Mouse (Mus musculus) neural tube, embryonic 11.5 days (tissue): ENCODE results near the gene Nfic. TPM values are rescaled to one million over a fixed set of nuclear protein-coding genes. Genes with fewer than 3 reads are reported as not detected.

ENCODE experiments used
- ATAC-seq: fragments of 200-750 bp; cut with Nextera tagmentation; 2 replicates; pipeline ENCODE4 v1.8.0; 2017; ENCODE audit warnings: moderate number of reproducible peaks, mild to moderate bottlenecking, moderate TSS enrichment, moderate library complexity; ENCODE audit not compliant: insufficient read depth, low FRiP score, low TSS enrichment
- DNase-seq: peaks from one replicate; pipeline ENCODE4 v3.0.0-alpha.2; 2015; ENCODE audit warnings: low spot score
- H3K27ac ChIP-seq: fragments of 300-500 bp; sonication (generic); 2 replicates; pipeline ENCODE4 v1.5.1; 2014; ENCODE audit warnings: low read depth, mild to moderate bottlenecking, low read length
- H3K27me3 ChIP-seq: fragments of 300-500 bp; sonication (generic); 2 replicates; pipeline ENCODE4 v1.6.1; 2014; ENCODE audit warnings: mild to moderate bottlenecking, low read length, mixed read lengths; ENCODE audit not compliant: control insufficient read depth, insufficient read depth
- H3K36me3 ChIP-seq: fragments of 300-500 bp; sonication (generic); 2 replicates; pipeline ENCODE4 v1.6.1; 2014; ENCODE audit warnings: mild to moderate bottlenecking, low read length, moderate library complexity, mixed read lengths; ENCODE audit not compliant: control insufficient read depth, insufficient read depth
- H3K4me1 ChIP-seq: fragments of 300-500 bp; sonication (generic); 2 replicates; pipeline ENCODE4 v1.6.1; 2014; ENCODE audit warnings: low read length, mixed read lengths; ENCODE audit not compliant: control insufficient read depth, insufficient read depth
- H3K4me2 ChIP-seq: fragments of 300-500 bp; sonication (generic); 2 replicates; pipeline ENCODE4 v1.6.1; 2014; ENCODE audit warnings: low read depth, mild to moderate bottlenecking, moderate library complexity
- H3K4me3 ChIP-seq: fragments of 300-500 bp; sonication (generic); 2 replicates; pipeline ENCODE4 v1.5.1; 2014; ENCODE audit warnings: low read depth, low read length
- H3K9ac ChIP-seq: fragments of 300-500 bp; sonication (generic); 2 replicates; pipeline ENCODE4 v1.6.1; 2014; ENCODE audit warnings: mild to moderate bottlenecking, low read length
- H3K9me3 ChIP-seq: fragments of 300-500 bp; sonication (generic); 2 replicates; pipeline ENCODE4 v1.6.1; 2016; ENCODE audit warnings: low read length; ENCODE audit not compliant: control insufficient read depth
- WGBS: fragments of 180-500 bp; shearing (Covaris S2); extraction: QIAGEN DNeasy Blood & Tissue Kit; methylation state at CpG from one replicate; pipeline ENCODE4 v1.1.7; 2014; 5-methylcytosine and 5-hydroxymethylcytosine counted together
- polyA plus RNA-seq: library from polyadenylated mRNA; unstranded; fragments of >200 nt; fragmentation: Nextera tagmentation; extraction: Ambion mirVana; gene quantifications from 2 replicates; pipeline ENCODE4 v1.2.1, GENCODE M21; 2014

Gene Nfic
- polyA plus RNA-seq, 1 experiment from 2014 or later, result 16.8 TPM

DNA sequence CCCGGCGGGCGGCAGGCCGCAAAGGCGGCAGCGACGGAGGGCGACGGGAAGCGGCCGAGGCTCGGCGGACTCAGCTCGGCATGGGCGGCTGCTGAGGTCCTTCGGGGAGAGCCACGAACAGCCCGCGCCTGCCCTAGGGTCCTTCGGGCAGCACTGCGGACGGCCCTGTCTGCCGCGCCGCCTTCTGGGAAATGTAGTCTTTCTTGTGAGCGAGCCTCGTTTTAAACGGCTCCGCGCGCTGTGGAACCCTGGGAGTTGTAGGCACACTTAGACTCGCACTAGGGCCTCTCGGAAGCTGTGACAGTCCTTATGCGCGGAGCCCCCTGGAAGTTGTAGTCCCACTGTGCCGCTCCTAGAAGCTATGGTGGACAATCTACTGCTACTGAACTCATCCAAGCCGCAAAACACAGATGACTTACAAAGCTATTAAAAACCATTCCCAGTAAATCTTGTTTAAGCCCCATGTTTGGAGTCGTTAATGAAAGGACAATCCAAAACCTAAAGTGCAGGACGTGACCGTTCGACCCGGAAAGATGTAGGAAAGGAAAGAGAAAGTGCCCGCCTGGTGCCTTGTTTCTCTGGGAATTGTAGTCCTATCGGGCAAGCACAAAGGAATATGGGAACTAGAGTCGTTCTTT lies 40.9 kb upstream of the Nfic start, which contains the start of gene Ncln:
TSS of gene Ncln (minus strand) at position 129 of the 638 bp plus-strand sequence.
- DNase-seq (peak; percentile 97), ATAC-seq (peak; percentile 93)
- peak within 1 kb of the TSS; percentile 82 for H3K9ac ChIP-seq
- H3K27me3 ChIP-seq, result no peaks in the 10 kb centered on the region
- no peaks in the 10 kb centered on the region for H3K9me3 ChIP-seq
- peaks cover 15% of the 10 kb centered on the region for H3K4me1 ChIP-seq
- WGBS, result under 1% methylated on average over 45 of the region's 45 CpGs
- H3K27ac ChIP-seq, result peak within 1 kb of the TSS; percentile 50
- H3K36me3 ChIP-seq, result peaks cover 11% of the 10 kb centered on the region
- H3K4me3 ChIP-seq, result peak within 1 kb of the TSS; percentile 84
- H3K4me2 ChIP-seq, result peak within 1 kb of the TSS; percentile 98

DNA sequence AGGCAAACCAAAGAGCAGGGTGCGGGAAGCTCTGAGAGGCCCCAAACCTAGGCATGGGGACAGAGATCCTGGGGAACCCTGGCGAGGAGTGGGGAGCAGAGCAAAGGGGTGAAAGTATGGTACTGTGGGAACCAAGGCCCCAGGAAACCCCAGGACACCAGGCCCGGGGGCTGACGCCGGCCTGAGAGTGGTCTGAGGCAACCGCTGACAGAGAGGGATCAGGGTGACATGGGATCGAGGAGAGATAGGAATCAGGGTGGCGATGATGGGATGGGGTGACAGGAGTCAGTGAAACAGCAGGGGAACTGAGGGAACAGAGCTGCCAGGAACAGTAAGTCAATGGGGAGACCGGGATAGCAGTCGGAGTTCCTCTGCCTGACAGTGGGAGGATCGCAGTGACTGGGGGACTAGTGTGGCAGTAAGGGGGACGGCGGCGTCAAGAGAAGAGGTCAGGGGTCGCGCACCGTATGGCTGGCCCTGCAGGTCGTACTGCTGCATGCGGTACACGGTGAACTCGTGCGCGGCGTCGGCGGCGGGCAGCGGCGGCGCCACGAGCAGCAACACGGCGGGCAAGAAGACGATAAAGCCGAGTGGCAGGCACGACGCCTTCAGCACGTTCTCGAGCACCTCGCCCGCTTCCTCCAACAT lies 40.3 kb upstream of the Nfic start:
- peak overlapping the region; percentile 84 for H3K4me3 ChIP-seq
- H3K9ac ChIP-seq, result peak overlapping the region; percentile 82
- no peaks in the 10 kb centered on the region for H3K9me3 ChIP-seq
- H3K4me1 ChIP-seq, result peaks cover 15% of the 10 kb centered on the region
- peak overlapping the region; percentile 98 for H3K4me2 ChIP-seq
- no peaks in the 10 kb centered on the region for H3K27me3 ChIP-seq
- peaks cover 16% of the 10 kb centered on the region for H3K36me3 ChIP-seq
- ATAC-seq, result peak; percentile 39
- H3K27ac ChIP-seq, result peak overlapping the region; percentile 50
- DNase-seq, result no peak
- 1% methylated on average over 39 of the region's 41 CpGs for WGBS

DNA sequence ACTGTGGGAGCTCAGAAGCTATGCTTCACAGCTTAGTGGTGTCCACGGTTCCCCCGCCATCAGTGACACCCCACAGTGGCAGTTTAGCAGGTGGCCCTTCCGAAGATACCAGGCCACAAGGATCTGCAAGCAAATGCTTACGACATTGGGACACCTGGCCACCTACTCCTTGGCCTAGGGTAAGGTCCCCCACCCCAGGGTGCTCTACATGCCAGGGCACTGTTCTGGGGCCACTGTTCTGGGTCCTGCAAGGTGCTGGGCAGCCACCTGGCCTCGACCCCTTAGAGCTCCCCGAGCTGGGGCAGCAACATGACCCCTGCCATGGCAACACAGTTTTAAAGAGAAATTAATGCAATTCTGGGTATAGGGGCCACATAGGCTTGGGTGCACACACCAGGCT lies 39.7 kb upstream of the Nfic start:
- 74% methylated on average over 6 of the region's 6 CpGs for WGBS
- H3K27ac ChIP-seq, result no peak overlapping the region
- no peaks in the 10 kb centered on the region for H3K9me3 ChIP-seq
- H3K27me3 ChIP-seq, result no peaks in the 10 kb centered on the region
- ATAC-seq (no peak), DNase-seq (no peak)
- H3K9ac ChIP-seq, result peak overlapping the region; percentile 82
- H3K4me2 ChIP-seq, result peak overlapping the region; percentile 98
- H3K4me3 ChIP-seq, result peak overlapping the region; percentile 84
- peaks cover 20% of the 10 kb centered on the region for H3K36me3 ChIP-seq
- H3K4me1 ChIP-seq, result peaks cover 15% of the 10 kb centered on the region

GRCm38 (mm10) chr10:81494260-81495041 lies 39.0 kb upstream of the Nfic start:
- H3K27ac ChIP-seq, result no peak overlapping the region
- 81% methylated on average over 11 of the region's 11 CpGs for WGBS
- 0 out of 2 replicates have a peak overlapping the region, but pooled peaks have one; percentile 82 for H3K9ac ChIP-seq

DNA sequence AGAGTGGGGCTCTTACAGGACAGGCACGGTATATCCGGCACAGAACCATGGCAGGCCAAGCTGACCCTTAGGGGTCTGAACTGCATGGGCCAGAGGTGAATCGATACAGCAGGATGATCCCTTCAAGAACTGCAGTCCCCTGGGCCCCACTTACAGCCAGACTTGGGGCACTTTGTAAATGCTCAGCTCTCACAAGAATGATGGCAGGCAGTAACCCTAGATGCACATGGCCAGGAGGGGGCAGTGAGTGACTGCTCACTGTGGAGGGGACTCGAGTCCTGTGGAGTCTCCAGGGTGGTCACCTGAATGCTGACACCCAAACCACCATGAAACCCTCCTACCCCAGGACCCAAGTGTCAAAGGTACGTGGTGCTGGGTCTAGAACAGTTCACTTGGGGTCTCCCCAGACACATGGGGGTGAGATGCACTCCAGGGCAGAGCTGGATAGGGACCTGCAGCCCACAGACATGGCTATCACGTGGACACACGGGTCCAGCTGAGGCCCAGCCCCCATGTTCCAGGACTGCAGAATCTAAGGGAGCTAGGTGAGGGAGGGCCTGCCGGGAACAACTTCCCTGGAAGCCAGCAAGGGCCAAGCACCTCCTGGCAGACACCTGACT lies 38.3 kb upstream of the Nfic start:
- H3K27ac ChIP-seq, result no peak overlapping the region
- peaks cover 15% of the 10 kb centered on the region for H3K4me1 ChIP-seq
- no peaks in the 10 kb centered on the region for H3K27me3 ChIP-seq
- DNase-seq, result no peak
- ATAC-seq, result no peak
- H3K9me3 ChIP-seq, result no peaks in the 10 kb centered on the region
- no peak overlapping the region for H3K9ac ChIP-seq
- no peak overlapping the region for H3K4me3 ChIP-seq
- WGBS, result 82% methylated on average over 8 of the region's 8 CpGs
- H3K36me3 ChIP-seq, result peaks cover 23% of the 10 kb centered on the region
- H3K4me2 ChIP-seq, result no peak overlapping the region

More at GRCm38 (mm10) chr10:81494260-81495041, 39.0 kb upstream of the Nfic start:
- Histone ChIP-seq H3K27me3 (no peaks in the 10 kb centered on the region), H3K36me3 (peaks cover 23% of the 10 kb centered on the region), H3K4me3 (0 out of 2 replicates have a peak overlapping the region, but pooled peaks have one; percentile 8), H3K9me3 (no peaks in the 10 kb centered on the region), H3K4me2 (peak overlapping the region; percentile 98), H3K4me1 (peaks cover 15% of the 10 kb centered on the region)
- no peak for ATAC-seq
- DNase-seq, result no peak

- ATAC-seq (no peak), DNase-seq (no peak)
- H3K4me2 ChIP-seq, result no peak overlapping the region
- 90% methylated on average over 11 of the region's 11 CpGs for whole genome bisulfite sequencing
- no peak overlapping the region for H3K9ac ChIP-seq
- H3K4me3 ChIP-seq, result no peak overlapping the region
- H3K27ac ChIP-seq, result no peak overlapping the region
- H3K36me3 ChIP-seq, result peaks cover 32% of the 10 kb centered on the region
- peaks cover 15% of the 10 kb centered on the region for H3K4me1 ChIP-seq
- no peaks in the 10 kb centered on the region for H3K9me3 ChIP-seq
- H3K27me3 ChIP-seq, result no peaks in the 10 kb centered on the region
Observed at GRCm38 (mm10) chr10:81492606-81493240, 37.3 kb upstream of the Nfic start.

GRCm38 (mm10) chr10:81491018-81491417 lies 35.6 kb upstream of the Nfic start:
- Histone ChIP-seq H3K9ac (no peak overlapping the region), H3K27me3 (no peaks in the 10 kb centered on the region), H3K36me3 (peaks cover 36% of the 10 kb centered on the region), H3K9me3 (no peaks in the 10 kb centered on the region), H3K4me2 (no peak overlapping the region), H3K4me1 (peaks cover 15% of the 10 kb centered on the region), H3K4me3 (no peak overlapping the region), H3K27ac (no peak overlapping the region)
- 92% methylated on average over 9 of the region's 9 CpGs for WGBS
- DNase-seq, result no peak
- ATAC-seq, result no peak

GRCm38 (mm10) chr10:81489941-81490340 lies 34.5 kb upstream of the Nfic start:
- Histone ChIP-seq H3K4me1 (peaks cover 5% of the 10 kb centered on the region), H3K27ac (no peak overlapping the region), H3K9ac (no peak overlapping the region), H3K4me2 (no peak overlapping the region), H3K4me3 (no peak overlapping the region), H3K27me3 (no peaks in the 10 kb centered on the region), H3K36me3 (peaks cover 36% of the 10 kb centered on the region), H3K9me3 (no peaks in the 10 kb centered on the region)
- no peak for DNase-seq
- 83% methylated on average over 14 of the region's 14 CpGs for WGBS
- no peak for ATAC-seq
